Mouse (Mus musculus) ES-Bruce4 (cell line): Measurements from ENCODE around the gene Cd82. TPM values are rescaled to one million over a fixed set of nuclear protein-coding genes. Genes with fewer than 3 reads are reported as not detected.

Experiments used
- H3K27ac ChIP-seq: 2 replicates; pipeline ENCODE4 v1.5.1; 2012; ENCODE audit warnings: low read length, inconsistent platforms; ENCODE audit not compliant: insufficient read depth
- H3K27me3 ChIP-seq: 2 replicates; pipeline ENCODE4 v1.6.1; 2012; ENCODE audit warnings: mild to moderate bottlenecking, low read length, inconsistent platforms; ENCODE audit not compliant: control insufficient read depth, poor library complexity, insufficient read depth, severe bottlenecking
- H3K36me3 ChIP-seq: 2 replicates; pipeline ENCODE4 v1.6.1; 2012; ENCODE audit warnings: inconsistent platforms, mild to moderate bottlenecking, low read length, moderate library complexity; ENCODE audit not compliant: control insufficient read depth, poor library complexity, insufficient read depth, severe bottlenecking
- H3K4me1 ChIP-seq: one replicate; pipeline ENCODE4 v1.8.1; 2011; ENCODE audit warnings: low read length; ENCODE audit not compliant: control insufficient read depth, insufficient read depth
- H3K4me3 ChIP-seq: 2 replicates; pipeline ENCODE4 v1.5.1; 2011; ENCODE audit warnings: low read depth, mild to moderate bottlenecking, low read length
- H3K9ac ChIP-seq: 2 replicates; pipeline ENCODE4 v1.6.1; 2012; ENCODE audit warnings: low read depth, mild to moderate bottlenecking, inconsistent platforms; ENCODE audit not compliant: poor library complexity, severe bottlenecking
- H3K9me3 ChIP-seq: replicated peaks from 2 replicates; pipeline ENCODE4 v1.6.1; 2012; ENCODE audit warnings: mild to moderate bottlenecking, low read length, inconsistent platforms; ENCODE audit not compliant: control insufficient read depth, poor library complexity, insufficient read depth, severe bottlenecking
- CTCF ChIP-seq: IDR thresholded peaks from one replicate; pipeline ENCODE4 v1.8.1; 2011; ENCODE audit warnings: low read depth, low read length
- EP300 ChIP-seq: IDR thresholded peaks from 2 replicates; pipeline ENCODE4 v1.6.1; 2011; ENCODE audit warnings: low read depth, low read length; ENCODE audit not compliant: insufficient read depth
- POLR2A ChIP-seq: IDR thresholded peaks from one replicate; pipeline ENCODE4 v1.8.1; 2011; ENCODE audit warnings: low read length; ENCODE audit not compliant: insufficient read depth
- polyA plus RNA-seq: library from polyadenylated mRNA; stranded (reverse); fragments of >200 nt; gene quantifications from 2 replicates; pipeline ENCODE4 v1.2.4, GENCODE M21; 2011; ENCODE audit warnings: low read depth; ENCODE audit not compliant: missing spikeins, insufficient read depth, insufficient read length

Gene Cd82
- polyA plus RNA-seq, 1 experiment, result 4.2 TPM

DNA sequence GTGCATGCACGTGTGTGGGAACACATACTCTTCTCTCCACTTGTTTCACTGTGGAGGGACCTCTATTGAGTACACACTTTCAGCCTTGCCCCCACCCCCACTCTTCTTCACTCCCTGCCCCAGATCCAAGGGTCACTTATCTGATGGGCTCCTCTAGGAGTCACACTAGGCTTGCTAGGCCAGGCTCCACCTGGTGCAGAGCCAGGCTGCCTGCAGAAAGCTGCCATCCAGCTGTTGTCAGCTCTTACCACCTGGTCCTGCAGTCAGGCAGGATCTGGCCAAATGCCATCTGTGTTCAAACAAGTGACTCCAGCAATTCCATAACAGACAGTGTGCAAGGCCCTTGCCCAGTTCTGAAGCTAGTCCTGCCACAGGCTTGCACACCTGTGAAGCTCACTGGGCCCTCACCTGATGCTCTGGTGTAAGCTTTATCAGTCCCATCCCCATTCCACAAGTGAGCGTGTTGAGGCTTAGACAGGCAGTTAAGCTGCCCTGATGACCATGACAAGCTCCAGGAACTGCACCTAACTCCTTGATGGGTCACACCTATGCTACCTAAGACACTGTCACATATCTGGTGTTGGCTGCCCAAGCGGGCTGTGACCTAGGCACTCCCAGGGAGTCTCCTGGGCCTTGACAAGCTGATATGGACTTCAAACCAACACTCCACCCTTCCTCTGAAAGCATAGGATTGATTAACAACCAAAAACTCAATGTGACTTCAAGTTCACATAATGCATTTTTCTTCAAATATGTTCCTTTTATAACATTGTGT is 7.9 kb downstream of the Cd82 start:
- Histone ChIP-seq H3K4me1 (no peaks in the 10 kb centered on the region), H3K27me3 (no peaks in the 10 kb centered on the region), H3K27ac (no peak overlapping the region), H3K36me3 (no peaks in the 10 kb centered on the region), H3K9me3 (no peaks in the 10 kb centered on the region), H3K9ac (no peak overlapping the region), H3K4me3 (no peak overlapping the region)
- TF ChIP-seq EP300, result no peak

DNA sequence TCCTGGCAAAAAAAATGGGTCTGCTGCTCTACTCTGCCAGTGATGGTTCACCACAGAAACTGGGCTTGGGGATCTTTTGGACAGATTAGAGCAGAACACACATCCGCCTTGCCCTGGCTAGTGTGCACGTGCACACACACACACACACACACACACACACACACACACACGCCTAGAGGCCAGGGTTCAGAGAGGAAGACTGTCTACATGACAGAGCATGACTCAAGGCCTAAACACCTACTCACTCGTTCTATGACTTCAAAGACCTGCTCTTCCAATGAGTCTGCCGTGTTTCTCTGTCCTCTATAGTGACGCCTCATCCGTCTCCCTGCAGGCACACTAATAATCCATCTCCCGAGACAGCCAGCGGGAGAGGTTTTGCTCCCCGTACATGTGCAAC is 8.6 kb downstream of the Cd82 start:
- no peaks in the 10 kb centered on the region for H3K4me1 ChIP-seq
- no peak overlapping the region for H3K4me3 ChIP-seq
- no peaks in the 10 kb centered on the region for H3K27me3 ChIP-seq
- H3K9me3 ChIP-seq, result no peaks in the 10 kb centered on the region
- H3K27ac ChIP-seq, result no peak overlapping the region
- TF ChIP-seq EP300 (no peak), CTCF (no peak), POLR2A (no peak)
- H3K36me3 ChIP-seq, result no peaks in the 10 kb centered on the region
- H3K9ac ChIP-seq, result no peak overlapping the region

- TF ChIP-seq CTCF (no peak), EP300 (no peak), POLR2A (no peak)
- no peak overlapping the region for H3K27ac ChIP-seq
- no peak overlapping the region for H3K4me3 ChIP-seq
These were observed 9.9 kb downstream of the Cd82 start for GRCm38 (mm10) chr2:93453046-93453445.

GRCm38 (mm10) chr2:93452506-93452905 is 10.4 kb downstream of the Cd82 start:
- no peaks in the 10 kb centered on the region for H3K4me1 ChIP-seq
- H3K27ac ChIP-seq, result no peak overlapping the region
- no peaks in the 10 kb centered on the region for H3K9me3 ChIP-seq
- H3K27me3 ChIP-seq, result no peaks in the 10 kb centered on the region
- H3K4me3 ChIP-seq, result no peak overlapping the region
- TF ChIP-seq POLR2A (no peak), EP300 (no peak), CTCF (no peak)
- H3K36me3 ChIP-seq, result no peaks in the 10 kb centered on the region
- H3K9ac ChIP-seq, result no peak overlapping the region

More at GRCm38 (mm10) chr2:93453046-93453445, 9.9 kb downstream of the Cd82 start:
- no peaks in the 10 kb centered on the region for H3K9me3 ChIP-seq
- H3K9ac ChIP-seq, result no peak overlapping the region
- no peaks in the 10 kb centered on the region for H3K27me3 ChIP-seq
- H3K4me1 ChIP-seq, result no peaks in the 10 kb centered on the region
- H3K36me3 ChIP-seq, result no peaks in the 10 kb centered on the region

GRCm38 (mm10) chr2:93452057-93452456 is 10.9 kb downstream of the Cd82 start:
- Histone ChIP-seq H3K4me1 (no peaks in the 10 kb centered on the region), H3K9me3 (no peaks in the 10 kb centered on the region), H3K27me3 (no peaks in the 10 kb centered on the region), H3K36me3 (no peaks in the 10 kb centered on the region), H3K27ac (no peak overlapping the region), H3K9ac (no peak overlapping the region), H3K4me3 (no peak overlapping the region)
- TF ChIP-seq EP300, result no peak
- TF ChIP-seq POLR2A, result no peak
- no peak for TF ChIP-seq CTCF

DNA sequence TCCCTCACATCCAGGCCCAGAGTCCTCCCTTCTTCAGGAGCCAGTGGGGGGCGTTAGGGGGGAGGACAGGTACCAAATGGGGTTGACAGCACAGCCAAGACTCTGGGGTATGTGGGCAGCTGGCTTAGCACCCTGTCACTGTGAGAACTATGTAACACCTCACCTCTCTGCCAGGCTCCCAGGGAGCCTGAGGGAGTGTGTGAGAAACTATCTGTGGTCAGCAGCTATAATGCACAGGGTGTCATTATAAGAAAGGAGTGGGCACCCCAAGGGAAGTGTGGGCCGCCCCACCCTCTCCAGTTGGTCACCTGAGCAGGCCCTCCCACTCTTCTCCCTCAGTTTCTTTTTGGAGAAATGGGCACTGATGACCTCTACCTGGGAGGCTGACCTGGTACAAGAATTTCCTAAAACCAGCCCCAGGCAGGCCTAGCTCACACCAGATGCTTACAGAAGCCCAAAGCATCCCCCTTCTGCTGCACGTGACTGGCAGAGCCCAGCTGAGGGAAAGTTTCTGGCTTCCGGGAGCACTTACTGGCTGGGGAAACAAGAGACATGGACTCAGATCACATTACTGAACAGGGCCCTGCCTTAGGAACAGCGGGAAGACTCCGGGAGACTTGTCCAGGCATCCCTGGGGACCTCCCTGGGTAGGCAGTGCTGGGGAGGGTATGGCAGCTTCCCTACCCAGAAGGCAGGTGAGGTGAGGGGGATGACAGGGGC is 11.6 kb downstream of the Cd82 start:
- Histone ChIP-seq H3K9me3 (no peaks in the 10 kb centered on the region), H3K27ac (no peak overlapping the region), H3K4me1 (no peaks in the 10 kb centered on the region), H3K27me3 (no peaks in the 10 kb centered on the region), H3K4me3 (no peak overlapping the region), H3K9ac (no peak overlapping the region), H3K36me3 (no peaks in the 10 kb centered on the region)
- TF ChIP-seq POLR2A, result no peak
